Mouse (Mus musculus) intestine, embryonic 16.5 days (tissue): Measurements from ENCODE around the gene Itih2. TPM values are rescaled to one million over a fixed set of nuclear protein-coding genes. Genes with fewer than 3 reads are reported as not detected.
A peak's percentile ranks its signal among the peaks of the same experiment; 100 is the strongest.

Experiments used
- ATAC-seq: fragments of 200-750 bp; cut with Nextera tagmentation; 2 replicates; pipeline ENCODE4 v1.8.0; 2017; ENCODE audit warnings: moderate TSS enrichment, moderate library complexity
- H3K27ac ChIP-seq: fragments of 300-500 bp; sonication (generic); 2 replicates; pipeline ENCODE4 v1.5.1; 2014; ENCODE audit warnings: mild to moderate bottlenecking, low read length
- H3K27me3 ChIP-seq: fragments of 300-500 bp; sonication (generic); replicated peaks from 2 replicates; pipeline ENCODE4 v1.6.1; 2014; ENCODE audit warnings: low read length, control low read depth, mixed read lengths; ENCODE audit not compliant: control insufficient read depth, insufficient read depth
- H3K36me3 ChIP-seq: fragments of 300-500 bp; sonication (generic); 2 replicates; pipeline ENCODE4 v1.6.1; 2014; ENCODE audit warnings: low read length, control low read depth; ENCODE audit not compliant: control insufficient read depth, insufficient read depth
- H3K4me1 ChIP-seq: fragments of 300-500 bp; sonication (generic); 2 replicates; pipeline ENCODE4 v1.6.1; 2014; ENCODE audit warnings: low read length, control low read depth, mixed read lengths; ENCODE audit not compliant: control insufficient read depth, insufficient read depth
- H3K4me2 ChIP-seq: fragments of 300-500 bp; sonication (generic); 2 replicates; pipeline ENCODE4 v1.6.1; 2014; ENCODE audit warnings: low read depth, low read length, control low read depth
- H3K4me3 ChIP-seq: fragments of 300-500 bp; sonication (generic); 2 replicates; pipeline ENCODE4 v1.5.1; 2014; ENCODE audit warnings: mild to moderate bottlenecking, low read length
- H3K9ac ChIP-seq: fragments of 300-500 bp; sonication (generic); 2 replicates; pipeline ENCODE4 v1.6.1; 2014; ENCODE audit warnings: low read depth, low read length
- H3K9me3 ChIP-seq: fragments of 300-500 bp; sonication (generic); 2 replicates; pipeline ENCODE4 v1.6.1; 2016; ENCODE audit warnings: low read length, control low read depth; ENCODE audit not compliant: control insufficient read depth
- WGBS: fragments of 180-500 bp; shearing (Covaris S2); extraction: QIAGEN DNeasy Blood & Tissue Kit; methylation state at CpG from one replicate; pipeline ENCODE4 v1.1.7; 2014; 5-methylcytosine and 5-hydroxymethylcytosine counted together
- polyA plus RNA-seq: library from polyadenylated mRNA; unstranded; fragments of >200 nt; fragmentation: Nextera tagmentation; extraction: Ambion mirVana; gene quantifications from 2 replicates; pipeline ENCODE4 v1.2.1, GENCODE M21; 2015

Itih2 gene
- polyA plus RNA-seq, 1 experiment from 2014 or later, result 7.6 TPM

DNA sequence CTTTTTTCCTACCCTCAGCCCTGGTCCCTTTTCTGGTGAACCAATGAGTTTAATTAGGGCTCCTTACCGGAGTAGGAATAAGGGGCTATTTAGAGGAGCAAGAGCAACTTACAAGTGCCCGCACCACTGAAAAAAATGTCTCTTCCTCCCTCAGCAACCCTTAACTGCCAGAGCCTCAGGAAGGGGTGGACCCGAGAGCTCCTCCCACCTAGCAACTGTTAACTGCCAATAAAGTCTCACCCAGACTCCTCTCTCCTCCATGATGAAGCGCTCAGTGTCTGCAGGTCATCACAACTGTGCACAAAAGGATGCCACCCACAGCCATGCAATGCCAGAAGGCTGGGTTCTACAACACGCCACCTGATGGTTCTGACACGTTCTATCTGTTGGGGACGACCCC lies 59.4 kb downstream of the Itih2 start:
- H3K4me3 ChIP-seq, result no peak overlapping the region
- H3K27ac ChIP-seq, result no peak overlapping the region
- no peaks in the 10 kb centered on the region for H3K27me3 ChIP-seq
- H3K4me1 ChIP-seq, result peaks cover 25% of the 10 kb centered on the region
- H3K36me3 ChIP-seq, result no peaks in the 10 kb centered on the region
- H3K4me2 ChIP-seq, result no peak overlapping the region
- no peak for ATAC-seq
- 79% methylated on average over 7 of the region's 7 CpGs for WGBS
- H3K9me3 ChIP-seq, result no peaks in the 10 kb centered on the region
- H3K9ac ChIP-seq, result no peak overlapping the region

GRCm38 (mm10) chr2:10058836-10059235 lies 72.4 kb downstream of the Itih2 start:
- Histone ChIP-seq H3K27ac (no peak overlapping the region), H3K4me1 (no peaks in the 10 kb centered on the region), H3K36me3 (peaks cover 18% of the 10 kb centered on the region; the same call in 1 of the 2 replicates), H3K9me3 (no peaks in the 10 kb centered on the region), H3K27me3 (no peaks in the 10 kb centered on the region), H3K4me2 (no peak overlapping the region), H3K9ac (no peak overlapping the region), H3K4me3 (no peak overlapping the region)
- WGBS, result 77% methylated on average over 5 of the region's 5 CpGs
- ATAC-seq, result no peak

GRCm38 (mm10) chr2:10051996-10052395 lies 79.2 kb downstream of the Itih2 start:
- WGBS, result 90% methylated on average over 1 of the region's 1 CpGs

DNA sequence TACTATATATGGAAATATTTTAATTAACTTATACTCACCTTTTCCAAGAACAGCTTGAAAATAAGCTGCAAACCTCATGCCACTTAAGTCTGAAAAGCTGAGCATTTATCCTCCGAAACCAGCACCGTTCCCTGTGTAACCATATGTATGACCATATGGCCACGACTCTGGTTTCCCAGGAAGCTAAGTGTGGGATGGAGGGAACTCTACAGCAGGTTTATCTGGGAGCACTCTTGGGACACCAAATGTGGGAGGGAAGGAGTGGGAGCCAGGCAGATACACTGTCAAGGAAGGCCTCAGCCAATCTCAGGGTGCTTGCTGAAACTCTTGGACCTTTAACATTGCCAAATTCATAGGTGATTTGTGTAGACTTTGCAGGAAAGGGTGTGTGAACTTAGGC lies 80.3 kb downstream of the Itih2 start:
- H3K9me3 ChIP-seq, result no peaks in the 10 kb centered on the region
- H3K4me2 ChIP-seq, result no peak overlapping the region
- H3K4me3 ChIP-seq, result no peak overlapping the region
- 0 out of 2 replicates have a peak, but pooled peaks cover 9% of the 10 kb centered on the region for H3K36me3 ChIP-seq
- no peaks in the 10 kb centered on the region for H3K27me3 ChIP-seq
- WGBS, result 86% methylated on average over 3 of the region's 3 CpGs
- H3K4me1 ChIP-seq, result peaks cover 6% of the 10 kb centered on the region; the same call in 1 of the 2 replicates
- H3K9ac ChIP-seq, result no peak overlapping the region
- H3K27ac ChIP-seq, result no peak overlapping the region
- no peak for ATAC-seq

More at GRCm38 (mm10) chr2:10051996-10052395, 79.2 kb downstream of the Itih2 start:
- H3K4me3 ChIP-seq, result no peak overlapping the region
- no peak for ATAC-seq
- no peaks in the 10 kb centered on the region for H3K9me3 ChIP-seq
- H3K36me3 ChIP-seq, result peaks cover 15% of the 10 kb centered on the region; the same call in 1 of the 2 replicates
- no peaks in the 10 kb centered on the region for H3K27me3 ChIP-seq
- H3K4me2 ChIP-seq, result no peak overlapping the region
- H3K4me1 ChIP-seq, result peaks cover 5% of the 10 kb centered on the region; the same call in 1 of the 2 replicates
- H3K9ac ChIP-seq, result no peak overlapping the region
- H3K27ac ChIP-seq, result no peak overlapping the region

GRCm38 (mm10) chr2:10049456-10049855 lies 81.7 kb downstream of the Itih2 start:
- Histone ChIP-seq H3K4me1 (peaks cover 6% of the 10 kb centered on the region; the same call in 1 of the 2 replicates), H3K4me3 (peak overlapping the region; percentile 92), H3K9ac (peak overlapping the region; percentile 29; the same call in 1 of the 2 replicates), H3K27ac (no peak overlapping the region), H3K36me3 (no peaks in the 10 kb centered on the region), H3K27me3 (no peaks in the 10 kb centered on the region), H3K4me2 (peak overlapping the region; percentile 60), H3K9me3 (no peaks in the 10 kb centered on the region)
- 14% methylated on average over 10 of the region's 10 CpGs for WGBS
- no peak for ATAC-seq

GRCm38 (mm10) chr2:10048461-10048860 lies 82.7 kb downstream of the Itih2 start, which contains the start of gene Taf3:
Gene Taf3 (minus strand): TSS chr2:10048596.
- H3K27me3 ChIP-seq, result no peaks in the 10 kb centered on the region
- WGBS, result under 1% methylated on average over 36 of the region's 36 CpGs
- H3K9me3 ChIP-seq, result no peaks in the 10 kb centered on the region
- H3K4me3 ChIP-seq, result peak within 1 kb of the TSS; percentile 92
- ATAC-seq, result peak; percentile 95
- H3K27ac ChIP-seq, result no peak within 1 kb of the TSS
- no peaks in the 10 kb centered on the region for H3K36me3 ChIP-seq
- peak within 1 kb of the TSS; percentile 90 for H3K9ac ChIP-seq
- peak within 1 kb of the TSS; percentile 78 for H3K4me2 ChIP-seq
- peaks cover 6% of the 10 kb centered on the region; the same call in 1 of the 2 replicates for H3K4me1 ChIP-seq

DNA sequence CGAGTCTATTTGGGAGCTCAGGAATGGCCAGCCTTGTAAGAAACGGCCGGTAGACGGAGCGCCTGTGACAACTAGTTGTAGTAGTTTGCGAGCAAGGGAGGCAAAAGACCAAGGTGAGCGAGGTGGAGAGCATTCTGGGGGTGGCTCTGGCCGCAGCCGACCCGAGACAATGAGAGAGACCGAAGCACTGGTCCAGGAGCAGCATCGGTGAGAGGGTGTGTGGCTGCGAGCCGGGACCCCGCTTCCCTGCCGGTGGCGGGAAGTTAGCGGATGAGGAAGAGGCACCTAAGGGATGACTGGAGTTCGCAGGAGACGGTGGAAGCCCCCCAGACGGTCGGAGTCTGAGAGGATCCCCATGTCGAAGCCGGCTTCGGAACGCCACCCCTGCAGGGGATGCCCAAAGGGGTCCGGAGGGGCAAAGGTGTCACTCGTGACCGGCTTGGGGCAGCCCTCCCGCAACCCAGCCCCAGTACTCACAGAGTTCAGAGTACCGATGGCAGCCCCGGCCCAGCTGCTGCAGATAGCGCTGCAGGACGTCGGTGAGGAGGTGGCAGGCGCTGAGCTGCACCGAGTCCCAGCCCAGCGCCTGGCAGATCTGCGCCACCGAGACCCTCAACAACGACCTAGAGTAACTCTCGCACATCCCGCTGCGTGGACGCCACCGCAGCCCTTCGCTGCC lies 83.3 kb downstream of the Itih2 start:
- H3K4me3 ChIP-seq, result peak overlapping the region; percentile 92
- ATAC-seq, result peak; percentile 75
- H3K27ac ChIP-seq, result no peak overlapping the region
- H3K9me3 ChIP-seq, result no peaks in the 10 kb centered on the region
- no peaks in the 10 kb centered on the region for H3K36me3 ChIP-seq
- WGBS, result under 1% methylated on average over 47 of the region's 47 CpGs
- H3K9ac ChIP-seq, result peak overlapping the region; percentile 90
- no peaks in the 10 kb centered on the region for H3K27me3 ChIP-seq
- H3K4me1 ChIP-seq, result peaks cover 6% of the 10 kb centered on the region; the same call in 1 of the 2 replicates
- H3K4me2 ChIP-seq, result peak overlapping the region; percentile 78

Other genes starting within 250 kb of the Itih2 start
- not detected in 2 replicates for gene 9230102O04Rik, start 241.9 kb downstream of the Itih2 start, polyA plus RNA-seq
- 2.0 and 2.1 TPM in 2 replicates for gene Gata3, start 241.4 kb downstream of the Itih2 start, polyA plus RNA-seq
- gene Taf3, start 82.8 kb downstream of the Itih2 start, polyA plus RNA-seq, result 8.9 TPM in 2 replicates
- gene Atp5c1, start 50.9 kb downstream of the Itih2 start, polyA plus RNA-seq, result 986 and 1,011 TPM in 2 replicates
- 17.9 and 22.7 TPM in 2 replicates for gene Kin, start 50.8 kb downstream of the Itih2 start, polyA plus RNA-seq
- gene Itih5, start 22.2 kb upstream of the Itih2 start, polyA plus RNA-seq, result 12.5 and 12.6 TPM in 2 replicates
- 0.65 and 0.93 TPM in 2 replicates for gene Sfmbt2, start 239.1 kb upstream of the Itih2 start, polyA plus RNA-seq